Mouse (Mus musculus) heart, postnatal 0 days (tissue): ENCODE data around the gene Cnih3.

ENCODE experiments used
- CTCF ChIP-seq: IDR thresholded peaks from 2 replicates; pipeline ENCODE4 v1.5.1; 2016; ENCODE audit warnings: antibody characterized with exemption, control low read depth, low read depth
- EP300 ChIP-seq: IDR thresholded peaks from 2 replicates; pipeline ENCODE4 v1.6.1; 2016; ENCODE audit warnings: antibody characterized with exemption, low read depth

DNA sequence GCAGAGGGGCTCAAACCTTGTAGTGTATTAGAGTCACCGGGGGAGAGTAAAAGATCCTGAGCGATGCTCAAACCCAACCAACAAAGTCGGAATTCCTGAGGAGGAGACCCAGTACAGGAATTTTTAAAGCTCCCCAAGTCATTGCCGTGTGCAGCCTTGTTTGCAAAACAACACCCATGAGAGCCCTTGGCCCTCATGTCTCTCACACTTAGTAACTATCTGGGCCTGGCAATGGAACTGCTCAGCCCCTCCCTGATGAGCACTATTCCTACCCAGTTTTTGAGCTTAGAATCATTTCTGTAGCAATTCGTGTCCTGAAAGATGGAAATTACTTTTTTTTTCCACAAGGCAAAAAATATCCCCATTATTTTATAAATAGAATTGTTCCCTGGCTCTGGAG is 74.0 kb downstream of the Cnih3 start:
- TF ChIP-seq CTCF (no peak), EP300 (no peak)
